Mouse (Mus musculus) layer of hippocampus, postnatal 14 days (tissue): Measurements from ENCODE around the gene Strada. TPM values are rescaled to one million over a fixed set of nuclear protein-coding genes. Genes with fewer than 3 reads are reported as not detected.
A peak's percentile ranks its signal among the peaks of the same experiment; 100 is the strongest.

ENCODE experiments used
- DNase-seq, 2 experiments: peaks; one replicate each; pipeline ENCODE4 v3.0.0; 2021 to 2022; ENCODE audit warnings: low spot score in 2 of 2, mixed read lengths in 1 of 2
- total RNA-seq, 2 experiments: library from RNA; stranded (reverse); gene quantifications; 2 replicates each; pipeline ENCODE4 v1.2.3; 2021

Strada gene
- total RNA-seq, 2 experiments from 2014 or later = 28.7 to 34.2 TPM

DNA sequence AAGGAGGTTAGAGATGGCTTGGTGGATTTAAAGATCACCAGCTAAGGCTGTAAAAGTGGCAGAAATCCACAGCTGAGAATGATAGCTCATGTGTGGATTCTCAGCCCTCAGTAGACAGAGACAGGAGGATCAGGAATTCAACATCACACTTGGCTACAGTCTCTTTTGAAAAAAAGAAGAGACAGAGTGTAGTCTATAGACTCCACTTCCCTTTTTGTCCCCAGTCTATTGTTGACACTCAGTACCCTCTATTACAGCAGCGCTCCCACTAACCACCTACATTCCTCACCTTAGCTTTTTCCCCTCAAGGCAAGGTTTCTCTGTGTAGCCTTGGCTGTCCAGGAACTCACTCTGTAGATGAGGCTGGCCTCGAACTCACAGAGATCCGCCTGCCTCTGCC, 10.3 kb downstream of the Strada start:
- no peak for DNase-seq

DNA sequence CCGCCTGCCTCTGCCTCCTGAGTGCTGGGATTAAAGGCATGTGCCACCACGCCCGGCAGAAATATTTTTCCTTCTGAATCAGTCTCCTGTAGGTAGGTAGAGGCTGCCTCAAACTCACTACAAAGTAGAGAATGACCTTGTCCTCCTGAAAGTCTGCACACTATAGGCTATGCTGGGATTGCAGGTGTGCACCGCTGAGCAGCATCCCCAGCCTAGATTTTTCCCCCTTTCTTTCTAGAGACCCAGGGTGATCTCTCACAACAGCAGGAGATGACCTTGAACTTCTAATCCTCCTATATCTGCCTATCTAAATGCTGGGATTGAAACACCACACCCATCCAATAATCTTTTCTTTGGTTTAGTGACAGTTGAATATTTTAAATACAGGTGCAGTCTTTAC, 14.6 kb downstream of the Strada start:
- no peak for DNase-seq

DNA sequence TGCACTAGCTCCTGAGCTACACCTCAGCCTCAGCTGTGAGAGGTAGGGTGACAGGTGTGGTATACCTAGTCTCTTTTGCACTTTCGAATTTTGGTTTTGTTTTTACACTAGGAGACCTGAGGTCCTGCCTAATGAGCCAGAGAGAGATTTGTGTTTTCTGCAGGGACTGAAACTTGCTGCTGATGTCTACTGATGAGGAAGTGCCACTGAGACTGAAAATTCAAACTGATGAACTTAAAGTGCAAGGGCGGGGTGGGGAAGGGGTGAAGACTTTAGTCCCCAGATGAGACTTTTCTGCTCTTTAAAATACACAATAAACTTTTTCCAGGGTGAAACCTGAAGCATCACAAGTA, 21.5 kb downstream of the Strada start:
- no peak for DNase-seq

DNA sequence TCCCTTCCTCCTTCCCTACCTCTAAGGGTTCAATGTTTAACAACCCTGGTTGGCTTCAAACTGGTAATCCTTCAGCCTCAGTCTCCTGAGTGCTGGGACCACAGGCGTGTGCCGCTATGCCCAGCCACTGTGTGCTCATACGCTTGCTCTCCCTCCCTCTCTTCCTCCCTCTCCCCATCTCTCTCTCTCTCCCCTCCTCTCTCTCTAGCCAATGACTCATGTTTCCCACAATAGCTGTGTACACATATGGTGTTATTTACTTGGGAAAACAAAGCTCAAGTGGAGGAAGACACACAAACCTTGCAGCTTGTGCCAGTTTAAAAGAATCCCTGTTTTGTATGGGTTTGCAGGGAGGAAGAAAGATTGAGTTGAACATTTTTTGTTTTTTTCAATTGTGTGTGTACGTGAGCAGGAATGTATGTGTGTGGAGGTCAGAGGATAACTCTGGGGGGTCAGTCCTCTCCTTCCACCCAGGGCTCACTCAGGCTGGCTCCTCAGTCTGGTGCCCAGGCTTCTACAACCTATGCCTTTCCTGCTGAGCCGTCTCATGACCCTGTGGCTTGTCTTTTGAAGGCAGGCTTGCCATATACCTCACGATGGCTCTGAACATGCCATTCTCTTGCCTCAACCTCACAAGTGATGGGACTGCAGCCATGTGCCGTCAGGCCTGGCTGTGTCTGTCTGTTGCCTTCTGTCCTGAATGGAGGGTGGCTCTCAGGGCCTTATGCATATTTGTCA, 22.1 kb downstream of the Strada start:
- DNase-seq = peak in 1 of 2 experiments; percentile 39

DNA sequence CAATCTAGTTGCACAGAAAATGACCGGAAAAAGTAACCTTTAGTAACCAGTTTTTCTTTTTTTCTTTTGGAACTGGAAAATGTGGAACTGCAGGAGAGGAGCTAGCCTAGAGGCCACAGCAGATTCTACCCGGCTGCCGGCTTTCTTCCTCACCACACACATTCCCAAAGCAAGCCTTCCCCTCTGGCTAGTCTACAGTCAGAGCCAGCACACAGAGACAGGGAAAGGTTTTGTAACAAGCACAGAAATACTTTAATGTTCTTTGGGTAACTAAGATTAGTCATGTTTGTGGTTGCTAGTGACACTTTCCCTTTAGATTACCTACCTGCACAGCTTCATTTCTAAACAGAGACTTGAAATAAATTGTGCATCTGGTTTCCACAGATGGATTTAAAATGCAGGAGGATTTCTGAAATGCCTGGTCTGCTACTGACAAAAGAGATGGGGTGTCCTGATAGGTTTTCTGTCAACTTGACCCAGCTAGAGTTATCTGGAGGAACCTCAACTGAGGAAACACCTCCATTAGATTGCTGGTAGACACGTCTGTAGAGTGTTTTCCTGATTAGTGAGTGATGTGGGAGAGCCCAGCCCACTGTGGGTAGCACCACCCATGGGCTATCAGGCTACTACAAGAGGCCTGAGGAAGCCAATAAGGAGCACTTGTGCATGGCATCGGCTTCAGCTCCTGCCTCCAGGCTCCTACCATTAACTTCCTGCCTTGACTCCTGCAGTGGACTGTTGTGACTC, 23.8 kb downstream of the Strada start:
- no peak for DNase-seq

DNA sequence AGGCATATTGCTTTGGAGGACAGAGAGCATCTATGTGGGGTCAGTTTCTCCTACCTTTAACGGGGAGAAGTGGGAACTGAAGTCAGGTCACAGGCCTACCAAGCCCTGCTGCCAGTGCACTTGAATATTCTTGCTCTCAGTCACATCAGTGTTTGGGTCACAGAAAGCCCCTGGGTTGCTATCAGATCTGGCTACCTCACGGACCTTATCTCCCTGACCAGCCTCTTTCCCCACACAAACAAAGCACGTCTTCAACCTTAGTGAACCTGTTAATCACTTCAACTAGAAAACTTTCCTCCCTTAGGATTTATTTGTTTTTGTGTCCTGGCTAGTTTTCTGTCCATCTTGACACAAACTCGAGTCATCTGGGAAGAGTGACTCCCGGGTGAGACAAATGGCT, 25.6 kb downstream of the Strada start:
- no peak for DNase-seq

DNA sequence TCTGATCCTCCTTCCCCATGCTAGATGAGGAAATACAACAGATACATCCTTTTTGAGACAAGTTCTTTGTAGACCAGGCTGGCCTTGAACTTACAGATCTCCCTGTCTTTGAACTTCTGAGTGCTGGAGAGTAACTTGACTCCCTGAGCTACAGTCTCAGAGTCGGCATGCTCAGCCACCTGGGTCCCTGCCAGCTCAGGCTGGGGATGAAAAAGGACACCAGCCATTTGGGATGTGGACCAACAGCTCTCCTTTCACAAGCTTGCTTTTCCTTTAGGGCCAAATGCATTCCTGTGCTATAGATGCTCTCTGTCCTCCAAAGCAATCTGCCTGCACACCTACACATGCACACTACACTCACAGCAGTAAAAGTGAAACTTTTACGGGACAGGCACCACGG, 26.9 kb downstream of the Strada start:
- no peak for DNase-seq

DNA sequence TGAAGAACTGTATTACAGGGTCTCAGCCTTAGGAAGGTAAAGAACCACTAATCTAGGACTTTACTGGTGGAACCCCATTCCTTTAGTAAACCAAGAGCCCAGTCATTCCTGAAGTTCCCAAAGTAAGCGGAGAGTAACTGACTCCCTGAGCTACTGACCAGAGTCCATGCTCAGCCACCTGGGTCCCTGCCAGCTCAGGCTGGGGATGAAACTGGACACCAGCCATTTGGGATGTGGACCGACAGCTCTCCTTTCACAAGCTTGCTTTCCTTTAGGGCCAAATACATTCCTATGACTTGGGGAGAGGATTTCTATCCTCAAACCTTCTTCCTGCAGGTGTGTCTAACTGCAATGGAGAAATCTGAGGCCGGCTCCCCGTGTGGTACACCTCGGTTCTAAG, 27.6 kb downstream of the Strada start:
- DNase-seq = no peak

DNA sequence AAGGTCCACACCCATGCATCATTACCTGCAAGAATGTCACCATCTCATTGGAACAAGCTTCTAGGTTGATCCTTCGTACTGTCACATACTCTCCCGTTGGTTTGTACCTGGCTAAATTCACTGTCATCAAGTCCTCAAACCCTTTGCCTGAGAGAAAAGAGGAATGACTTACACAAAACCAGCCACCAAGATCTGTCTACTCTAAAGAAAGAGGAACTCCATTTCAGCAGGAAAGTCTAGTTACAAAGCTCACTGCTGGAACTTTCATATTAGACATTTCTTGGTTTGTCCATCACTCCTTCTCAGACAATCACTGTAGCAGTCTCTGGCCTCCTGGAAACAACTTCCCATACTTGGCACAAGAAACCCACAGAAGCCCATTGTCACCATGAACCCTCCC, 28.7 kb downstream of the Strada start:
- DNase-seq = no peak

DNA sequence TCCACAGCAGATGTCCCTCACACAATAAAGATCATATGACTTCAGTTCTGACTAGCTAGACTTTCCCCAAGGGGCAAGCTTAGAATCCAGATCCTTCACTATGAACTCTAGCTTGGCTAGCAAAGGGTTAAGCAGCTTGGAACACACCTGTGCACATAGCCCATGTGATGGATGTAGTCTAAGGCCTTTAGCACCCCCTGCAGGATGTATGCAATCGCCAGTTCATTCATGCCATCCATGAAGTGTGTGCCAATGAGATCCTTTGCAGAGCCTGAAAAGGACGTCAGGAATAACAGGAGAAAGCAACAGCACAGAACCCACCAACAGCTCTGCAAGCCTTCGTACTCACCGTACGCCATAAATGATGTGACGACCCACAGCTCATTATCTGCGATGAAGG, 31.2 kb downstream of the Strada start:
- DNase-seq = no peak

DNA sequence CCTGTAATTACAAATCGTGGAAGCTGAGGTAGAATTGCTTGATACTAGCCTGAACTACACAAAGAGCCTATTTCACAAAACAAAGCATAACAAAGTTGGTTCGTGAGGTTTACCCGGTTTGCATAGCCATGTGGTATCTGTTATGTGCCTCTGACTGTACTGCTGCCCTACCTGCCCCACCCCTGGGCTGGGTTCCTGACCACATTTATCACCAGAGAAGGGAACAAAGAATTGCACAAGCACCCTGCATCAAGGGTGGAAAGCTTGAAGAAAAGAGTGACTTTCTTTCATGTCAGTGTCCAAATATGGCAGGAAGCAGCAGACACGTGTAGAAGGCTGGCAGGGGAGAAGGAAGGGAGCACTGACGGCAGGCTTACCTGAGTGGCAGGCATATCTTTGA, 34.5 kb downstream of the Strada start:
- no peak for DNase-seq

DNA sequence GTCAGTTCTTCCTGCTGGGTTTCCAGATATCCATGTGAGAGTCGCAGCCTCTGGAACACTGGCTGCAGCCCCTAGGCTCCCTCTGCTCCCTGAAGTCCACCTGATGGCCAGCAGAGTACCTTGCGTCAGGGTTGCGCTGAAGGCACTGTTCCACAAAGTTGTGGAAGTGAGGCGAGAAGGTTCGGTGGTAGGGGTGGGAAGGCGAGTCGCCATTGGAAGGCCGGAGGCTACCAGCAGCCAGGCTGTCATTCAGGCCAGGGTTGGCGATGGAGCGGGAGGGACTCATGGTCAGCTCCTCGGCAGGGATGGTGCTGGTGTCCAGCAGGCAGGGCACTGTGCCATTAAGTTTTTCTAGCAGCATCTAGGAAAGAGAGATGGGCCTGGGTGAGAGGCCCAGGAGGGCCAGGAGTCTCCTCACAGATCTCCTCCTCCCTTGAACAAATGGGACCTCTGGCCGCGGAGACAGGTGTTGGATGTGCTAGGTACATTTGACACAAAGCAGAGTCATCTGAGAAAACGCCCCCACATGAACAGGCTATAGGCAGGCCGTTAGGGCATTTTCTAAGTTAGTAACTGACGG, 37.3 kb downstream of the Strada start:
- DNase-seq = no peak

DNA sequence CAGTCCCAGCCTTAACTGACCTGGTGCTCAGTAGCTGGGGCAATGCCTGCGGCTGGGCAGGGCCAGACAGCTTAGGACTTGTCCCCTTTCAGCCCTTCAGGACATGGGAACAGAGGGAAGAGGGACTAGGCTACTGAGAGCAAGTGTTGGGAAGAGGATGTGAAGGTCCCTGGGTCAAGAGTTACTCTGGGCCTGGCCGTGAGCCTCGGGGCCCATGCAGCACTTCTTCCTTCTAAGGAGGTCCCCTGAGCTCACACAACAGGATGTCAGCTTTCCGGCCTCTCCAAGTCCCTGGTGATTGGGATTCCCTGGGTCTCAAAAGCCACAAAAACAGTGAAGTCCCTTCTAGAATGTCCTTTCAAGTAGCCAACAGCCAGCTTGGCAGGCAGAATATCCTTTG, 38.4 kb downstream of the Strada start:
- DNase-seq = no peak

DNA sequence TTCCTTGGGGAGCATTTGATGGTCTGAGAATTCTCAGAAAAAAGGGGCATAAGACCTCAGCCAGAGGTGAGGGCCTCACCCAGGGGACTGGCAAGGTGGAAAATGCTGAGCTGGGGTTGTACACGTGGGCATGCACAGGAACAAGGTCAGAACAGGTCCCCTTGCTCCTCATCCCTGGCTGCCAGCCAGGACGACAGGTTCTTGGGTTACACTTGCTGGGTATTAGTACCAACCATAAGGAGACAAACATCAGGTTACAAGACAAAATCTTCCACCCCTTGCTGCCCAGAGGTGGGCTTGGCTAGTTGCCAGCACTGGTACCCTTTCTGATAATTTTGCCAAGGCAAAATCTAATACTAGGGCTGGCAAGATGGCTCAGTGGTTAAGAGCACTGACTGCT, 39.7 kb downstream of the Strada start:
- DNase-seq = no peak

DNA sequence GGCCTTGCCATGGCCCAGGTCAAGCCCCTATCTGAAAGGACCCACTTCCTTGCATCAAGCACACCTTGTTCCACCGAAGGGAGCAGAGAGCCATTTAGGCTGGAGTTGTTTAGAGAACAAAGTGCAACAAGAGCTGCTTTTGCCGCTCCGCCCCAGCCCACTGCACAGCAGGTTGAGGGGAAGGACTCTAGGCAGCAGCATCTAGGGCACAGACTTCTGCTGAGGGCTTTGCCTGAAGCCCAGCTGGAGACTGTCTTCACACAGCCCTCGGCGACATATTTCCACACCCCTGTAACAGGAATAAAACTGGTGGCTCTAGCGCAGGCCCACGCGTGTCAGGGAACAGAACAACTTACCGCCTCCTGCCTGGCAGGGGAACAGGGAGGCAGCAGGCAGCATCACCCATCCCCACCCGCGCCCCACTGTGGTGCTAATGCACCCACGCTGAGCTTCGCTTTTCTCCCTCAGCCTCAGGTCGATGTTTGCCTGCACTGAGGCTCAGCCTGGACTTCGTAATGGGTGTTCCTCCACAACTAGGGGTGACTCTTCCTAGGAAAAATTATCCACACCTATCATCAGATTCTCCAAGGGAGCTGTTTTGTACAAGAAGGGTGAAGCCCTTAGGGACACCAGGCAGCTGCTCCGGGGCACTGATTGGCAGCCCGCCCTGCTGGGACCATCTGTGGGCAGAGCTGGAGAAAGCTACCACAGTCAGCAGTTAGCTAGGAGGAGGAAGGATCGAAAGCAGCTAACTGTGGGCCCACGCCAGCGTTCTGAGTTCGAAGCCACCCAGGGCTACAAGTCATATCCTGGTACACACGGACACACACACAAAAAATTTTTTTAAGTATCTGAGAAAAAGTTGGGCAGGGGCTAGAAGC, 40.9 kb downstream of the Strada start, which contains the start of the genes Gm10840 and Limd2:
TSS of gene Gm10840 (plus strand) at position 10 of the 881 bp plus-strand sequence.
TSS of gene Limd2 (minus strand) at position 20 of the 881 bp plus-strand sequence.
- peak; percentile 86 to 89 for DNase-seq

DNA sequence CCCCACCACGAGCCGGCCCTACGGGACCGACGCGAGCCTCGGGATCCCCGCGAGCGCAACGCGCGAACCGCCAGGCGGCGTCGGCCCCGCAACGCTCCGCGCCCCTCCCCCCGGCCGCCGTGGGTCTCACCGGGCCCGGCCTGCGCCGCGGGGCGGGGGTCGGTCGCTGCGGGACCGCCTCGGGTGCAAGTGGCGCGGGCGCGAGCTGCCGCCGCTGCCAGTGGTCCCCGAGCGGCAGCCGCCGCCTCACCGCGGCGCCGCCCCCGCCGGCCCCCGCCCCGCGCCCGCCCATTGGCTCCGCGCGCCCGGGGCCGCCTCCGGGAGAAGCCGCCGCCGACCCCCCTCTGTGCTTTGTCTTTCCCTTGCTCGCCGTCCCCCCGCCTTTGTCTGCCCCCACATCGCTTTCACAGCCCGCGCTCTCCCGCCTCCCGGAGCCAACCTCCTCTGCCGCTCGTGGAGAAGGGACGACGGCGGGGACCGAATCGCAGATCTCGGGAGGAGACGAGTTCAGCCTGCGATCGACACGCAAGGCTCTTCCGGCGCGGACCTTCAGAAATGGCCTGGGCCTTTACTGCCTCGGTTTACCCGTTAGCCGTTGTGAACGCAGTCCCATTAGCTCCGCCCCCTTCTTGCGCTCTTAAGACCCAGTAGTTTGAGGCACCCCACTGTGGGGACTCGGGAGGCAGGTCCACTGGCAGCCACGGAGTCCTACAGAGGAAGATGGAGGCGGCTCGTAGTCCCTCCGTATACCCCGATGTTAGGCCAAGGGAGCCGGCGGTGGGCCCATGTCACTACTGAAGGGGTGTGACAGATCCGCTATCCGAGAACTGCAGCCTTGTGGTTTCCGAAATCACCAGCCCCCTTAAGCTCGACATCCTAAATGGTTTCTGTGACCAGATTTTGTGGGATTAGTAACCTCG, 41.8 kb downstream of the Strada start:
- peak; percentile 85 to 88 for DNase-seq

DNA sequence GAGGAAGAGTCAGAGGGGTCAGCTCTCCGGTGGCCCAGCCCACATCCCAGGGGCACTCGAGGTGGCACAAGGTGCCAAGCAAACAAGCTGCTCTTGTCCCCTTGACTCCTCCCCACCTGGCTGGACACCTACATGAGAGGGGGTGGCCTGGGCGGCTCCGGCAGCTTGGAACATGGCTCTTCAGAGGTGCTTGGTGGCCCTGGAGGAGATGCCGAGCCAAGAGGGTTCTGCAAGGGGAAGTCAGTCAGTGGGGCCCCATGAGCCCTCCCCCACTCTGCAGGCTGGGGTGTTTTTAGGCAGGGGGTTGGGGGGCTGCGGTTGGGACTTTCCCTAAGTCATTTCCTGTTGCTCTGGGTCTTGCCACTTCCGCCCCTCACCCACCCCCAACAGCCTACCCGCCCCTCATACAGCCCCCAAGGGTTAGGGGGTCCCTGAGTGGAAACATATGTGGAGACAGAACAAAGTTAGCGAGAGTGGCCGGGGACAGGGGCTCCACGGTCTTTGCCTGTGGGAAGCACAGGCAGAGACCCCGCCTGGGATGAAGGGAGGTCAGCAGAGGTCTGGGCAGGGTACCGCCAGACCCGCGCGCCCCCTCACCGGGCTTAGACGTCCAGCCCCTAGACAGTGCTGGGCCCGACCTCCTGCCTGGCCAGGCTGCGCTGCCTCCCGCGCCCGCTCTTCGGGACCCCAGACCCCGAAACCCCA, 42.6 kb downstream of the Strada start:
- peak; percentile 43 to 59 for DNase-seq

DNA sequence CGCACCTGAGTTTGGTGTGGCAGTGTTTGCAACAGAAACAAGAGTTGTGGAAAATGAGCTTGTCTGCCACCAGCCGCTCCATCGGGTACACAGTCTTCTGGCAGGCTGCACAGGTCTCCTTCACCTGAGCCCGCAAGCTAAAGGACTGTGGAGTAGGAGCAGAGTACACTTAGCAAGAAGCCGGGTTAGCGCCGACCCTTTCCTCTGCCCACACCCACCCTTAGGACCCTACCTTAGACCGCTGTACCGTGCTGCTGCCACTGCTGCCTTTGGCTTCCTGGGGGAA, 43.1 kb downstream of the Strada start:
- DNase-seq = no peak

DNA sequence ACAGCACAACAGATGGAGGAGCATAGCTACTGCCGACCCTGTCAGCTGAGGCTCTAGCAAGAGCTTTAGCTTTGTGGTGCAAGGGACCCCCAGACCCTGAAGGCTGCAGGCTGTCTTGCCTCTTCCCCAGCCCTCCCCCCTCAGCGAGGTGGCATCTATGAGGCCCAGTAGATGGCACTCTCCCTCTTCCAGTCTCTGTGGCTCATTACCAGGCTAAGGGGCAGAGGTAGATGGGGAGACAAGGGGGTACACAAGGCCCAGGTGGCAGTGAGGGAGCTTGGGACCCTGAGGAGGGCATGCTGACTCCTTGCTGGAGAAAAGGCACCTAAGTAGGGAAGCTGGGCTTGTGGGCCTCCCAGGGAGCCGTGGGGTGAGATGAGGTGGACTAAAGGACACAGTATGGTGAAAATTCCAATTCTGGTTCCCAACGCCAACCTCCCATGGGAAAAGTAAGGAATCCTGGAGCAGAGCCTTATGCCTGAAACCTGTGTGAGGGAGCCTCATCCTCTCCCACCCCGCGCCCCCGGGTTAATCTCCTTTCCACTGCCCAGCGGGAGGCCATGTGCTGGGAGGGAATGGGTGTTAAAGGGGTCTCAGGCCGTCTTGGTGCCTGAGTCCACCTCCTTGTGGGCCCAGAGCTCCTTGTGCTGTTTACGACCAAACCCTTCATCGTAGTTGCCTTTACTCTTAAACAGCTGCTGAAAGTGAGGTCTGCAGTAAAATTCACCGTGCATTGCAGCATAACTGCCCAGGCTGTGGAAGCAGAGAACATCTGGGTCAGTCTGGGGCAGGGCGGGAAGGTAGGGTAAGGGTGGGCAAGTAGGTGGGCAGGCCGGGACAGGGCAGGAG, 43.7 kb downstream of the Strada start:
- DNase-seq = peak in 1 of 2 experiments; percentile 41
